Mouse (Mus musculus) forebrain, postnatal 0 days (tissue): ENCODE results near the gene Bnipl. TPM values are rescaled to one million over a fixed set of nuclear protein-coding genes. Genes with fewer than 3 reads are reported as not detected.

Source experiments
- ATAC-seq: fragments of 200-750 bp; cut with Nextera tagmentation; 2 replicates; pipeline ENCODE4 v1.8.0; 2017; ENCODE audit warnings: mild to moderate bottlenecking, moderate library complexity
- DNase-seq: peaks from one replicate; pipeline ENCODE4 v3.0.0-alpha.2; 2015
- H3K27ac ChIP-seq: fragments of 300-500 bp; sonication (generic); 2 replicates; pipeline ENCODE4 v1.5.1; 2014; ENCODE audit warnings: low read depth, mild to moderate bottlenecking, antibody characterized with exemption, low read length, moderate library complexity, mixed read lengths
- H3K27me3 ChIP-seq: fragments of 300-500 bp; sonication (generic); 2 replicates; pipeline ENCODE4 v1.6.1; 2014; ENCODE audit warnings: mild to moderate bottlenecking, low read length, mixed read lengths; ENCODE audit not compliant: insufficient read depth
- H3K36me3 ChIP-seq: fragments of 300-500 bp; sonication (generic); 2 replicates; pipeline ENCODE4 v1.6.1; 2014; ENCODE audit warnings: mild to moderate bottlenecking, moderate library complexity; ENCODE audit not compliant: insufficient read depth
- H3K4me1 ChIP-seq: fragments of 300-500 bp; sonication (generic); 2 replicates; pipeline ENCODE4 v1.6.1; 2014; ENCODE audit warnings: antibody characterized with exemption; ENCODE audit not compliant: insufficient read depth
- H3K4me2 ChIP-seq: fragments of 300-500 bp; sonication (generic); 2 replicates; pipeline ENCODE4 v1.6.1; 2014; ENCODE audit warnings: low read depth, mild to moderate bottlenecking, moderate library complexity
- H3K4me3 ChIP-seq: fragments of 300-500 bp; sonication (generic); 2 replicates; pipeline ENCODE4 v1.5.1; 2014; ENCODE audit warnings: low read depth, low read length, mixed read lengths
- H3K9ac ChIP-seq: fragments of 300-500 bp; sonication (generic); 2 replicates; pipeline ENCODE4 v1.6.1; 2014; ENCODE audit warnings: mild to moderate bottlenecking
- H3K9me3 ChIP-seq: fragments of 300-500 bp; sonication (generic); 2 replicates; pipeline ENCODE4 v1.6.1; 2016; ENCODE audit warnings: low read length
- CTCF ChIP-seq: sonication (generic); IDR thresholded peaks from 2 replicates; pipeline ENCODE4 v1.5.1; 2016; ENCODE audit warnings: antibody characterized with exemption, control low read depth, low read depth
- WGBS: fragments of 180-500 bp; shearing (Covaris S2); extraction: QIAGEN DNeasy Blood & Tissue Kit; methylation state at CpG from one replicate; pipeline ENCODE4 v1.1.7; 2014; 5-methylcytosine and 5-hydroxymethylcytosine counted together
- polyA plus RNA-seq: library from polyadenylated mRNA; unstranded; fragments of >200 nt; fragmentation: Nextera tagmentation; extraction: Ambion mirVana; gene quantifications from 2 replicates; pipeline ENCODE4 v1.2.1, GENCODE M21; 2015
- total RNA-seq: library from RNA; depleted of rRNA; stranded (reverse); fragments of >200 nt; gene quantifications from 2 replicates; pipeline ENCODE4 v1.2.3, GENCODE M21; 2014

Gene Bnipl
- total and polyA plus RNA-seq, 2 experiments from 2014 or later, result 0.33 TPM; not detected in 1

DNA sequence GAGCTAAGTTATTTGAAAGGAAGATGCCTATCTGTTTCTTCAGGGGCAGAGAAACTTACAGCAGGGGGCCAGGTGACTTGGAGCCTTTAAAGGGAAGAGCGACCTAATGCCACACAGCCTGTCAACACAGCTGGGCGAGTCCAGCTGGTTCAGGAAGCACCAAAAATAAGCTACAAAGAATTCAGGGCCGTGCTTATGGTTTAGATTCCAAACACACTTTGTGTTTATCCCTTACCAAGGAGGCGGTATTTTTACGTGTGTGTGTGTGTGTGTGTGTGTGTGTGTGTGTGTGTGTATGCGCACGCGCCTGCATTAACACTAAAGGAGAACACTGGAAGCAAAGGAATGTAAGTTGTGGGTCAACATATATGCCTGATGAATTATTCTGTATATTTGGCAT, 29.8 kb upstream of the Bnipl start:
- peak; percentile 63 for DNase-seq
- no peaks in the 10 kb centered on the region for H3K27me3 ChIP-seq
- WGBS, result 18% methylated on average over 8 of the region's 8 CpGs

DNA sequence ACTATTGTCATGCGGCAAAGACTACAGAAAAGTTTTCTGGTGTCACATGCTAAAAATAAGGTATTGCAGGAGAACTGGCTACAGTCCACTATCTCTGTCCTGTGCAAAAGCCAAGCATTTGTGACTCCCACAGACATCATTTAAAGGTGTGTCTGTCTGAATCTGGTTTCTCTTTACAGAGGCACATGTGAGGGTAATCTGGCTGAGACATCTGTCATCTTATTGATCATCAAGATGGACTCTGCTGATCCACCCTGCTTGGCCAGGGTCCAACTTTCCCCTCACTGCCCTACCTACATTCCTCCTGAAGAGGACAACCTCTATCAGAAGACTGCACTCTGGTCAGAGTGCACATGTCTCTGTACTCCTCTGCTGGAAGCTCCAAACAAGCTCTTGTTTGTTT, 26.2 kb upstream of the Bnipl start:
- H3K4me1 ChIP-seq, result no peaks in the 10 kb centered on the region
- no peak overlapping the region for H3K4me2 ChIP-seq
- no peaks in the 10 kb centered on the region; the same call in 1 of the 2 replicates for H3K36me3 ChIP-seq
- H3K4me3 ChIP-seq, result no peak overlapping the region
- no peaks in the 10 kb centered on the region for H3K27me3 ChIP-seq
- TF ChIP-seq CTCF, result no peak
- H3K27ac ChIP-seq, result no peak overlapping the region
- DNase-seq (no peak), ATAC-seq (no peak)
- WGBS, result 94% methylated on average over 1 of the region's 1 CpGs
- H3K9ac ChIP-seq, result no peak overlapping the region
- H3K9me3 ChIP-seq, result no peaks in the 10 kb centered on the region

More for the DNA sequence above, 29.8 kb upstream of the Bnipl start:
- Histone ChIP-seq H3K9me3 (no peaks in the 10 kb centered on the region), H3K4me1 (peaks cover 11% of the 10 kb centered on the region), H3K4me2 (peak overlapping the region; percentile 81), H3K27ac (peak overlapping the region; percentile 83), H3K9ac (peak overlapping the region; percentile 88), H3K4me3 (peak overlapping the region; percentile 66), H3K36me3 (no peaks in the 10 kb centered on the region)
- ATAC-seq, result no peak
- no peak for TF ChIP-seq CTCF

DNA sequence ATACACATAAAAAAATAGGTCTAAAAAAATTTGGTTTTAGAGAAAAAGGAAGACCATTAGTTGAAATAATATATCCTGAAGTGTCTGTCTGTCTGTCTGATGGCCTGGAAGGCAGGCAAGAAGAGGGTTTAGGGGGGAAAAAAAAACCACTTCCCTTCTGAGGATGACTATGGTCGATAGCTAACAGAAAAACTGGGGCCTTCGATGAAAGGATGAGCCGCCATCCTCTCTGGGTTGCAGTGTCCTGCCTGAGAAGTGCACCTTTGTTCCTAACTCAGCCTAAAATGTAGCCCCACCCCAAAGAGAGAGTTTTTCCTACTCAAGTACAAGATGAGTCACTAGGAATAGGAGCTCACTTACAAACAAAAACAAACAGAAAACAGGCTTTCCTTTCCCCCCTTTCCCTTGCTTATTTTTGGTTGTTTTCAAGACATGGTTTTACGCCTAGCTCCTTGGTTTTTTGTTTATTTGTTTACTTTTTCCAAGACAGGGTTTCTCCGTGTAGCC, 25.5 kb upstream of the Bnipl start:
- H3K36me3 ChIP-seq, result no peaks in the 10 kb centered on the region; the same call in 1 of the 2 replicates
- DNase-seq, result no peak
- H3K27me3 ChIP-seq, result no peaks in the 10 kb centered on the region
- H3K4me2 ChIP-seq, result no peak overlapping the region
- TF ChIP-seq CTCF, result no peak
- no peak for ATAC-seq
- no peaks in the 10 kb centered on the region for H3K9me3 ChIP-seq
- H3K4me1 ChIP-seq, result no peaks in the 10 kb centered on the region
- H3K4me3 ChIP-seq, result no peak overlapping the region
- no peak overlapping the region for H3K9ac ChIP-seq
- no peak overlapping the region for H3K27ac ChIP-seq
- 87% methylated on average over 5 of the region's 5 CpGs for whole genome bisulfite sequencing

DNA sequence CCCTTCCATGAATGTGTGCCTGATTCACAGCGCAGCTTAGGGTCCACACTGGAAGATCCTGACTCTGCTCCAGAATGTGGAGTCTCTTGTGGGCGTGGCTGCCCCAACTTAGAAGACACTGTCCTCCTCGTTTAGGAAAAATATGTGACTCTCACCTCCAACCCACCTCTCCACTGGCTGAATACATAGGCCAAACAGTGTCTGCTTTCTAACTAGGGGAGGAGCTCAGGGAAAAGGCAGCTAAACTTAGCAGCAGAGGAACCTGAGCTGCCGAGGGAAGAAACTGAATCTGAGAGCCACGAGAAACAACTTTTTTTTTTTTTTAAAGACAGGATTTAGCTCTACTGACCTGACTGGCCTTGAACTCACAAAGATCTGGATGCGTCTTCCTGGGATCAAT, 24.2 kb upstream of the Bnipl start:
- no peak for TF ChIP-seq CTCF
- H3K4me2 ChIP-seq, result no peak overlapping the region
- no peak overlapping the region for H3K9ac ChIP-seq
- H3K4me1 ChIP-seq, result no peaks in the 10 kb centered on the region
- ATAC-seq (no peak), DNase-seq (no peak)
- H3K27ac ChIP-seq, result no peak overlapping the region
- H3K27me3 ChIP-seq, result no peaks in the 10 kb centered on the region
- H3K9me3 ChIP-seq, result no peaks in the 10 kb centered on the region
- no peak overlapping the region for H3K4me3 ChIP-seq
- no peaks in the 10 kb centered on the region; the same call in 1 of the 2 replicates for H3K36me3 ChIP-seq
- 84% methylated on average over 6 of the region's 6 CpGs for WGBS

DNA sequence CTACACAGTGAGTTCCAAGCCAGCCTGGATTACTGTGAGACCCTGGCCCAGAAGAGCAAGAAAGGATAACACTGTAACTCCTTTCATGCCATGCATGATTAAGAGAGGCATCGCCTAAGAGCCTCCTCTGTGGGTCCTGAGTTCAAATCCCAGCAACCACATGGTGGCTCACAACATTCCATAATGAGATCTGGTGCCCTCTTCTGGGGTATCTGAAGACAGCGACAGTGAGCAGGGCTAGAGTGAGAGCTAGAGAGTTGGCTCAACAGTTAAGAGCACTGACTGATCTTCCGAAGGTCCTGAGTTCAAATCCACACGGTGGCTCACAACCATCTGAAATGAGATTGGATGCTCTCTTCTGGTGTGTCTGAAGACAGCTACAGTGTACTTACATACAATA, 23.5 kb upstream of the Bnipl start:
- Histone ChIP-seq H3K4me2 (no peak overlapping the region), H3K27ac (no peak overlapping the region), H3K9ac (no peak overlapping the region), H3K4me3 (no peak overlapping the region), H3K9me3 (no peaks in the 10 kb centered on the region), H3K4me1 (no peaks in the 10 kb centered on the region), H3K36me3 (peaks cover 3% of the 10 kb centered on the region; the same call in 1 of the 2 replicates), H3K27me3 (no peaks in the 10 kb centered on the region)
- no peak for ATAC-seq
- TF ChIP-seq CTCF, result no peak; the same call in 1 of the 2 replicates
- DNase-seq, result no peak
- 90% methylated on average over 4 of the region's 4 CpGs for WGBS

DNA sequence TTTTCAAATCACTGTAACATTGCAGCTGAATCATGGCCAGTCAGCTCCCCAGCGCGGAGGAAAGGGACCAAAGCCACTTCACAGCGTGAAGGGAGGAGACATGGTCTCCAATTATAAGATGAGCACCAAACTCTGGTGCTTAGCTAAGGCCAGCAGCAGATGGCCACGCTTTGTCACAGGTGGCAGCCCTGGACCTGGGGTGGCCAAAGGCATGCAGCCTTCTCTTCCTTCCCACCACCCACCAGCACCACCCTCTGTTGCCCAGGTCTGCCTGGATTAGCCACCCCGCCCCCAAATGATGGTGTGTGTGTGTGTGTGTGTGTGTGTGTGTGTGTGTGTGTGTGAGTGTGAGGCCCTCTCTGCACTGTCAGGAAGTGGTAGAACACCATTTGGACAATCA, 22.5 kb upstream of the Bnipl start:
- no peak for DNase-seq
- no peak overlapping the region for H3K4me3 ChIP-seq
- no peak for ATAC-seq
- peaks cover 7% of the 10 kb centered on the region; the same call in 1 of the 2 replicates for H3K36me3 ChIP-seq
- H3K27ac ChIP-seq, result no peak overlapping the region
- no peaks in the 10 kb centered on the region for H3K9me3 ChIP-seq
- no peak for TF ChIP-seq CTCF
- H3K4me2 ChIP-seq, result no peak overlapping the region
- H3K9ac ChIP-seq, result no peak overlapping the region
- no peaks in the 10 kb centered on the region for H3K4me1 ChIP-seq
- H3K27me3 ChIP-seq, result no peaks in the 10 kb centered on the region
- 80% methylated on average over 5 of the region's 5 CpGs for WGBS

DNA sequence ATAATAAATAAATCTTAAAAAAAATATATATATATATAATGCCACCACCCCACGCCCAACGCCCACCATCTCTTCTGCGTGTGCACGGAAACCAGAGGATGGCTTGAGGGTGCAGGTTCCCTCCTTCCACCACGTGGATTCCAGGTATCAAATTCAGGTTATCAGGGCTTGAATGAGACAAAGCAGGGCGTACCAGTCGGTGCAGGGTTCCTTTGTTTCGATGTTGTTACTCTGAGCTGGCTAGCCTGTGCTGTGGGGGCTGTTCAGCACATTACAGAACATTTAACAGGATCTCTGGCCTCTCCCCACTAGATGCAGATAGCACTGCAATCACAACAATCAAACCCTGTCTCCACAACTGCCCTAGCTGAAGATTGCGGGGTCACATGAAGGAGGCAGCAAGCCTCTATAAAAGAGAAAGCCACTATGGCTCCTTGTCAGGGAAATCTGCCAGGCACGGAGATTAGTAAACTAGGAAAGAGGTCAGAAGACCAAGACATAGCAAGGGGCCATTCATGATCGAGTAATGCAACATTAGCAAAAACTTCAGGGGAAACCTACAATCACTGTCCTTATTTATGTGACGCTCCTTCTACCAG, 19.9 kb upstream of the Bnipl start:
- no peak for TF ChIP-seq CTCF
- ATAC-seq, result no peak
- Histone ChIP-seq H3K4me1 (no peaks in the 10 kb centered on the region), H3K4me2 (no peak overlapping the region), H3K36me3 (peaks cover 21% of the 10 kb centered on the region), H3K9me3 (no peaks in the 10 kb centered on the region), H3K27me3 (no peaks in the 10 kb centered on the region), H3K9ac (no peak overlapping the region), H3K4me3 (no peak overlapping the region), H3K27ac (no peak overlapping the region)
- no peak for DNase-seq
- WGBS, result 81% methylated on average over 12 of the region's 12 CpGs
